Mouse (Mus musculus): ENCODE results near the gene Serpinb11. TPM values are rescaled to one million over a fixed set of nuclear protein-coding genes. Genes with fewer than 3 reads are reported as not detected.

Serpinb11 gene
- total RNA-seq (2014; fragmentation: Nextera tagmentation) (not detected in 2 replicates), total RNA-seq (2017) (not detected in 2 replicates)

GRCm38 (mm10) chr1:107360898-107361297 is at the start of gene Serpinb11:
Serpinb11 (plus strand) TSS chr1:107361198.
- no peak for ATAC-seq (replicated peaks; ENCODE audit: poor library complexity, severe bottlenecking)

GRCm38 (mm10) chr1:107345979-107346378 is 15.0 kb upstream of the Serpinb11 start:
- peak; percentile 66 for ATAC-seq (replicated peaks; ENCODE audit: poor library complexity, severe bottlenecking)

GRCm38 (mm10) chr1:107346788-107347187 is 14.2 kb upstream of the Serpinb11 start:
- ATAC-seq (replicated peaks; ENCODE audit: poor library complexity, severe bottlenecking): no peak

GRCm38 (mm10) chr1:107350392-107350791 is 10.6 kb upstream of the Serpinb11 start:
- ATAC-seq (replicated peaks; ENCODE audit: poor library complexity, severe bottlenecking): peak; percentile 77

- no peak for ATAC-seq (replicated peaks; ENCODE audit: poor library complexity, severe bottlenecking)
Observed at GRCm38 (mm10) chr1:107351115-107351514, 9.9 kb upstream of the Serpinb11 start.

GRCm38 (mm10) chr1:107353046-107353445 is 8.0 kb upstream of the Serpinb11 start:
- ATAC-seq (replicated peaks; ENCODE audit: poor library complexity, severe bottlenecking): peak; percentile 83

- ATAC-seq (replicated peaks; ENCODE audit: poor library complexity, severe bottlenecking): no peak
Observed at GRCm38 (mm10) chr1:107365973-107366372, 5.0 kb downstream of the Serpinb11 start.

- ATAC-seq (replicated peaks; ENCODE audit: poor library complexity, severe bottlenecking): no peak
Observed at GRCm38 (mm10) chr1:107368944-107369343, 7.9 kb downstream of the Serpinb11 start.

- 0 out of 2 replicates have a peak, but pooled peaks have one; percentile 18 for ATAC-seq (replicated peaks; ENCODE audit: poor library complexity, severe bottlenecking)
Observed at GRCm38 (mm10) chr1:107376952-107377351, 16.0 kb downstream of the Serpinb11 start.

GRCm38 (mm10) chr1:107378368-107378767 is 17.4 kb downstream of the Serpinb11 start:
- no peak for ATAC-seq (replicated peaks; ENCODE audit: poor library complexity, severe bottlenecking)

GRCm38 (mm10) chr1:107381491-107381890 is 20.5 kb downstream of the Serpinb11 start:
- peak; percentile 96 for ATAC-seq (replicated peaks; ENCODE audit: poor library complexity, severe bottlenecking)

- ATAC-seq (replicated peaks; ENCODE audit: poor library complexity, severe bottlenecking): no peak
Observed at GRCm38 (mm10) chr1:107382404-107382803, 21.4 kb downstream of the Serpinb11 start.

GRCm38 (mm10) chr1:107384532-107384931 is 23.5 kb downstream of the Serpinb11 start:
- no peak for ATAC-seq (replicated peaks; ENCODE audit: poor library complexity, severe bottlenecking)

- peak; percentile 93 for ATAC-seq (replicated peaks; ENCODE audit: poor library complexity, severe bottlenecking)
Observed at GRCm38 (mm10) chr1:107389753-107390152, 28.8 kb downstream of the Serpinb11 start.

GRCm38 (mm10) chr1:107397481-107397880 is 36.5 kb downstream of the Serpinb11 start:
- 0 out of 2 replicates have a peak, but pooled peaks have one; percentile 27 for ATAC-seq (replicated peaks; ENCODE audit: poor library complexity, severe bottlenecking)

- ATAC-seq (replicated peaks; ENCODE audit: poor library complexity, severe bottlenecking): no peak
Observed at GRCm38 (mm10) chr1:107399355-107399754, 38.4 kb downstream of the Serpinb11 start, which contains the start of gene Serpinb7. Serpinb7 (plus strand) TSS chr1:107399655.

- ATAC-seq (replicated peaks; ENCODE audit: poor library complexity, severe bottlenecking): peak; percentile 98
Observed at GRCm38 (mm10) chr1:107402082-107402481, 41.1 kb downstream of the Serpinb11 start.

- no peak for ATAC-seq (replicated peaks; ENCODE audit: poor library complexity, severe bottlenecking)
Observed at GRCm38 (mm10) chr1:107414650-107415049, 53.7 kb downstream of the Serpinb11 start.

GRCm38 (mm10) chr1:107422487-107422886 is 61.5 kb downstream of the Serpinb11 start:
- no peak; the same call in 1 of the 2 replicates for ATAC-seq (replicated peaks; ENCODE audit: poor library complexity, severe bottlenecking)
